Mouse (Mus musculus) erythroblast, embryonic 14.5 days (primary cell): Measurements from ENCODE around the gene Rasgrp3. TPM values are rescaled to one million over a fixed set of nuclear protein-coding genes. Genes with fewer than 3 reads are reported as not detected.

Source experiments
- H3K27me3 ChIP-seq: 2 replicates; pipeline ENCODE4 v1.6.1; 2012; ENCODE audit warnings: inconsistent platforms; ENCODE audit not compliant: control insufficient read depth
- H3K36me3 ChIP-seq: 2 replicates; pipeline ENCODE4 v1.6.1; 2012; ENCODE audit warnings: mild to moderate bottlenecking, inconsistent platforms; ENCODE audit not compliant: control insufficient read depth
- H3K4me1 ChIP-seq: 2 replicates; pipeline ENCODE4 v1.6.1; 2012; ENCODE audit warnings: inconsistent platforms; ENCODE audit not compliant: control insufficient read depth
- H3K4me3 ChIP-seq: replicated peaks from 2 replicates; pipeline ENCODE3; 2012; ENCODE audit warnings: moderate library complexity, mild to moderate bottlenecking, inconsistent platforms
- H3K9me3 ChIP-seq: 2 replicates; pipeline ENCODE4 v1.6.1; 2012; ENCODE audit warnings: low read length, inconsistent platforms, mixed read lengths; ENCODE audit not compliant: control insufficient read depth
- GATA1 ChIP-seq: IDR thresholded peaks from 2 replicates; pipeline ENCODE4 v1.6.1; 2012; ENCODE audit warnings: low read length, inconsistent platforms, mixed read lengths
- TAL1 ChIP-seq: IDR thresholded peaks from 3 replicates; pipeline ENCODE4 v1.6.1; 2012; ENCODE audit warnings: low read length, inconsistent platforms, mixed read lengths
- polyA plus RNA-seq: library from polyadenylated mRNA; stranded (reverse); fragments of >175 nt; gene quantifications from 2 replicates; pipeline ENCODE4 v1.2.3, GENCODE M21; 2012

Rasgrp3 gene
- polyA plus RNA-seq, 1 experiment, result not detected

- no peaks in the 10 kb centered on the region for H3K36me3 ChIP-seq
- no peaks in the 10 kb centered on the region for H3K4me1 ChIP-seq
- no peaks in the 10 kb centered on the region for H3K27me3 ChIP-seq
- no peak overlapping the region for H3K4me3 ChIP-seq
- H3K9me3 ChIP-seq, result no peaks in the 10 kb centered on the region
- TF ChIP-seq TAL1, result no peak
- TF ChIP-seq GATA1, result no peak
These were observed 90.7 kb downstream of the Rasgrp3 start for GRCm38 (mm10) chr17:75526411-75526810.

- TF ChIP-seq GATA1 (no peak), TAL1 (no peak)
- Histone ChIP-seq H3K4me3 (no peak overlapping the region), H3K27me3 (no peaks in the 10 kb centered on the region), H3K36me3 (peaks cover 2% of the 10 kb centered on the region), H3K9me3 (no peaks in the 10 kb centered on the region), H3K4me1 (no peaks in the 10 kb centered on the region)
These were observed 93.7 kb downstream of the Rasgrp3 start for GRCm38 (mm10) chr17:75529222-75529935.

- peaks cover 2% of the 10 kb centered on the region; the same call in 1 of the 2 replicates for H3K4me1 ChIP-seq
- TF ChIP-seq TAL1 (no peak), GATA1 (no peak)
- H3K27me3 ChIP-seq, result no peaks in the 10 kb centered on the region
- H3K9me3 ChIP-seq, result no peaks in the 10 kb centered on the region
- no peak overlapping the region for H3K4me3 ChIP-seq
- peaks cover 22% of the 10 kb centered on the region for H3K36me3 ChIP-seq
These were observed 96.8 kb downstream of the Rasgrp3 start for GRCm38 (mm10) chr17:75532469-75532986.

- H3K27me3 ChIP-seq, result no peaks in the 10 kb centered on the region
- TF ChIP-seq TAL1 (no peak), GATA1 (no peak)
- H3K4me3 ChIP-seq, result no peak overlapping the region
- H3K9me3 ChIP-seq, result no peaks in the 10 kb centered on the region
- H3K36me3 ChIP-seq, result peaks cover 39% of the 10 kb centered on the region
- peaks cover 2% of the 10 kb centered on the region; the same call in 1 of the 2 replicates for H3K4me1 ChIP-seq
These were observed 98.8 kb downstream of the Rasgrp3 start for GRCm38 (mm10) chr17:75534314-75535020.

GRCm38 (mm10) chr17:75535612-75536011 is 99.9 kb downstream of the Rasgrp3 start:
- TF ChIP-seq TAL1 (no peak), GATA1 (no peak)
- H3K27me3 ChIP-seq, result no peaks in the 10 kb centered on the region
- no peaks in the 10 kb centered on the region for H3K9me3 ChIP-seq
- peaks cover 46% of the 10 kb centered on the region for H3K36me3 ChIP-seq
- H3K4me1 ChIP-seq, result peaks cover 2% of the 10 kb centered on the region; the same call in 1 of the 2 replicates
- no peak overlapping the region for H3K4me3 ChIP-seq

- Histone ChIP-seq H3K36me3 (peaks cover 51% of the 10 kb centered on the region), H3K4me1 (peaks cover 2% of the 10 kb centered on the region; the same call in 1 of the 2 replicates), H3K27me3 (no peaks in the 10 kb centered on the region), H3K9me3 (no peaks in the 10 kb centered on the region), H3K4me3 (no peak overlapping the region)
- TF ChIP-seq GATA1, result no peak
- no peak for TF ChIP-seq TAL1
These were observed 100.8 kb downstream of the Rasgrp3 start for GRCm38 (mm10) chr17:75536396-75537049.

GRCm38 (mm10) chr17:75537050-75537445 is 101.4 kb downstream of the Rasgrp3 start:
- TF ChIP-seq GATA1 (no peak), TAL1 (no peak)
- Histone ChIP-seq H3K27me3 (no peaks in the 10 kb centered on the region), H3K4me1 (peaks cover 2% of the 10 kb centered on the region; the same call in 1 of the 2 replicates), H3K36me3 (peaks cover 56% of the 10 kb centered on the region), H3K9me3 (no peaks in the 10 kb centered on the region), H3K4me3 (no peak overlapping the region)

- Histone ChIP-seq H3K4me3 (no peak overlapping the region), H3K9me3 (no peaks in the 10 kb centered on the region), H3K4me1 (peaks cover 6% of the 10 kb centered on the region), H3K36me3 (peaks cover 68% of the 10 kb centered on the region), H3K27me3 (no peaks in the 10 kb centered on the region)
- TF ChIP-seq TAL1, result no peak
- TF ChIP-seq GATA1, result no peak
These were observed 102.7 kb downstream of the Rasgrp3 start for GRCm38 (mm10) chr17:75538431-75538830.

GRCm38 (mm10) chr17:75539130-75539529 is 103.4 kb downstream of the Rasgrp3 start:
- peaks cover 72% of the 10 kb centered on the region for H3K36me3 ChIP-seq
- H3K4me3 ChIP-seq, result no peak overlapping the region
- H3K4me1 ChIP-seq, result peaks cover 11% of the 10 kb centered on the region
- TF ChIP-seq GATA1 (no peak), TAL1 (no peak)
- no peaks in the 10 kb centered on the region for H3K9me3 ChIP-seq
- no peaks in the 10 kb centered on the region for H3K27me3 ChIP-seq
